Mouse (Mus musculus) frontal cortex, postnatal 36 days (tissue): ENCODE measurements around the gene Tuba1b.
A peak's percentile ranks its signal among the peaks of the same experiment; 100 is the strongest.
"Not testable (repeated sequence)": the region's sequence is repeated elsewhere in the genome, so short reads cannot be mapped to it uniquely, and the experiment has no call there.

Source experiments
- DNase-seq, 2 experiments: peaks; one replicate each; pipeline ENCODE4 v3.0.0; 2022; ENCODE audit warnings: low spot score in 2 of 2

The Tuba1b gene

GRCm38 (mm10) chr15:98934217-98934839, at the start of gene Tuba1b:
Gene Tuba1b (minus strand): TSS chr15:98934565.
- DNase-seq: peak; percentile 87 to 92

- DNase-seq: no peak
Measured at GRCm38 (mm10) chr15:98983431-98984081, 49.2 kb upstream of the Tuba1b start.

GRCm38 (mm10) chr15:98982100-98982499, 47.7 kb upstream of the Tuba1b start:
- DNase-seq: no peak

- no peak for DNase-seq
Measured at GRCm38 (mm10) chr15:98980012-98980614, 45.7 kb upstream of the Tuba1b start.

- DNase-seq: no peak
Measured at GRCm38 (mm10) chr15:98978409-98979172, 44.2 kb upstream of the Tuba1b start.

- DNase-seq: no peak
Measured at GRCm38 (mm10) chr15:98977759-98978408, 43.5 kb upstream of the Tuba1b start.

GRCm38 (mm10) chr15:98976763-98977758, 42.7 kb upstream of the Tuba1b start:
- no peak for DNase-seq

- no peak for DNase-seq
Measured at GRCm38 (mm10) chr15:98973015-98973614, 38.8 kb upstream of the Tuba1b start.

GRCm38 (mm10) chr15:98971576-98972320, 37.4 kb upstream of the Tuba1b start:
- DNase-seq: not testable (repeated sequence)

- no peak for DNase-seq
Measured at GRCm38 (mm10) chr15:98971111-98971510, 36.7 kb upstream of the Tuba1b start.

- DNase-seq: no peak
Measured at GRCm38 (mm10) chr15:98969372-98970101, 35.2 kb upstream of the Tuba1b start.

- DNase-seq: no peak
Measured at GRCm38 (mm10) chr15:98968701-98969371, 34.5 kb upstream of the Tuba1b start.

- DNase-seq: no peak
Measured at GRCm38 (mm10) chr15:98959531-98959930, 25.2 kb upstream of the Tuba1b start.

GRCm38 (mm10) chr15:98958901-98959420, 24.6 kb upstream of the Tuba1b start:
- no peak for DNase-seq

GRCm38 (mm10) chr15:98957475-98957874, 23.1 kb upstream of the Tuba1b start:
- DNase-seq: no peak

- no peak for DNase-seq
Measured at GRCm38 (mm10) chr15:98956000-98956399, 21.6 kb upstream of the Tuba1b start.

GRCm38 (mm10) chr15:98955324-98955723, 21.0 kb upstream of the Tuba1b start:
- DNase-seq: no peak
